Mouse (Mus musculus): ENCODE measurements around the gene Ccdc28a. TPM values are rescaled to one million over a fixed set of nuclear protein-coding genes. Genes with fewer than 3 reads are reported as not detected.

Gene Ccdc28a
- polyA plus RNA-seq (2012; rRNA removed) = 29.5 and 35.0 TPM in 2 replicates

DNA sequence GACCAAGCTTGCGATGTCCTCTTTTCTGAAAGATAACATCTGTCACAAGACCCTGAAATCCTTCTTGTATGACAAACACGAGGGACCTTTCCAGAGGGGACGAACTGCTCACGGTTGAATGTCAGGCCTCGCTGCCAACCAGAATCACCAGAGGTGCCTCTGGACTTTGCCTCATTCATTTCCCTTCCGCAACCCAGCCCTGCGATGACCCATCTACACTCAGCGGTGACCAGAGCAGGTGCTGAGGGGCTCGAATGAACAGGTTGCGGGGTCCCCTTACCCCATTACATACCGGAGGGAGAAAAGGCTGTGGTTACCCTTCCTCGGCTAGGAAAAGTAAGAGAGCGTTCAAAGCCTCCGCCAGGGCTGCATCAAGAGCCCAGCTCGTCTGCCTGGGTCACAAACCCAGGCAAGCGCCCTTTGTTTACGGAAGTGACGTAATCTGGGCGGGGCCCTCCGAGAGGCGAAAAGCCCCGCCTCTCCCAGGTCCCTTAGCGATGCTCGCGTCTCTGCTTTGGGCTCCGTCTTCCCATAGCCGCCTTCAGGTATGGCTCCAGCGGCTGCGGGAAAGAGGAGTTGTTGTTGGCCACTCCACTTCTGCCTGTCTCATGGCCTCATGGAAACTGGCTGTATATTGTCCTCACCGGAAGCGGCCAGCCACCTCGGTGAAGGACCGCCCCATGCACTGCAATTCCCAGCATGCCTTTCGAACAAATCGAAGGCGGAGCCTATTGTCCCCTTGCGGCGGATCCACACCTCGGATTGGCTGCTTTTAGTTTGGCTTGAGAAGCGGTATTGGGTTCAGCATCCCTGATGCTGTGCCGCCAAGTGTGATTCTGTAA, at the start of gene Ccdc28a:
TSS of gene Ccdc28a (minus strand) at position 439 of the 842 bp plus-strand sequence.
- DNase-seq = peak; percentile 98
- Histone ChIP-seq H3K27me3 (replicated peaks; ENCODE audit: control insufficient read depth, insufficient read depth, low read length) (no peaks in the 10 kb centered on the region), H3K36me3 (ENCODE audit: control insufficient read depth, insufficient read depth, low read length) (no peaks in the 10 kb centered on the region), H3K27ac (ENCODE audit: insufficient read depth, low read depth, low read length) (peak within 1 kb of the TSS; percentile 91), H3K4me3 (ENCODE audit: insufficient read depth, low read depth, low read length) (peak within 1 kb of the TSS; percentile 87), H3K4me1 (ENCODE audit: control insufficient read depth, insufficient read depth, low read length) (no peaks in the 10 kb centered on the region; the same call in 1 of the 2 replicates)
- TF ChIP-seq CTCF (conservative IDR thresholded peaks at IDR 0.05; ENCODE audit: insufficient read depth, insufficient read length, low read depth, low read length) (no peak), POLR2A (IDR thresholded peaks at IDR 0.05; ENCODE audit: low read depth, low read length) (peak; percentile 32)
- 1% methylated on average over 41 of the region's 41 CpGs for WGBS

DNA sequence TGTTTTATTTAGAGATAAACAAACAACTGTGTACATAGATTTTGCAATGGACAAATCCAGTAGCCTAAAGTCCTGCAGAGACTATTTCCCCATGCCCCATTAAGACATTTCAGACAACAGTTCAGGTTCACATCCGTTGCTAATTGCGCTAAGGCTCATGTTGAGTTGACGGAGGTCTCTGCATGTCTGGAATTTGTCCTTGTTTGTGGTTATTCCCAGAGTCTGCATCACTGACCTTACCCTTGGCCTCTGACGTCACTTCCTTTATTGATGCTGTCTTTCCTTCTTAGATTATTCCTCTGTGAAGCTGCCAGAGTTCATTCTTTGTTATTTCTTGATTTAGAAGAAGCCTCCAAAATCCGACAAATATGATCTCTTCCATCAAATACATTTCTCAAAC, 49.2 kb upstream of the Ccdc28a start:
- no peak overlapping the region for H3K27ac ChIP-seq (ENCODE audit: insufficient read depth, low read depth, low read length)
- H3K4me3 ChIP-seq (ENCODE audit: insufficient read depth, low read depth, low read length) = no peak overlapping the region
- TF ChIP-seq POLR2A (IDR thresholded peaks at IDR 0.05; ENCODE audit: low read depth, low read length) (no peak), CTCF (conservative IDR thresholded peaks at IDR 0.05; ENCODE audit: insufficient read depth, insufficient read length, low read depth, low read length) (no peak)
- DNase-seq = peak; percentile 56
- 72% methylated on average over 5 of the region's 5 CpGs for WGBS
- H3K27me3 ChIP-seq (replicated peaks; ENCODE audit: control insufficient read depth, insufficient read depth, low read length) = no peaks in the 10 kb centered on the region
- H3K36me3 ChIP-seq (ENCODE audit: control insufficient read depth, insufficient read depth, low read length) = no peaks in the 10 kb centered on the region
- H3K4me1 ChIP-seq (ENCODE audit: control insufficient read depth, insufficient read depth, low read length) = no peaks in the 10 kb centered on the region

DNA sequence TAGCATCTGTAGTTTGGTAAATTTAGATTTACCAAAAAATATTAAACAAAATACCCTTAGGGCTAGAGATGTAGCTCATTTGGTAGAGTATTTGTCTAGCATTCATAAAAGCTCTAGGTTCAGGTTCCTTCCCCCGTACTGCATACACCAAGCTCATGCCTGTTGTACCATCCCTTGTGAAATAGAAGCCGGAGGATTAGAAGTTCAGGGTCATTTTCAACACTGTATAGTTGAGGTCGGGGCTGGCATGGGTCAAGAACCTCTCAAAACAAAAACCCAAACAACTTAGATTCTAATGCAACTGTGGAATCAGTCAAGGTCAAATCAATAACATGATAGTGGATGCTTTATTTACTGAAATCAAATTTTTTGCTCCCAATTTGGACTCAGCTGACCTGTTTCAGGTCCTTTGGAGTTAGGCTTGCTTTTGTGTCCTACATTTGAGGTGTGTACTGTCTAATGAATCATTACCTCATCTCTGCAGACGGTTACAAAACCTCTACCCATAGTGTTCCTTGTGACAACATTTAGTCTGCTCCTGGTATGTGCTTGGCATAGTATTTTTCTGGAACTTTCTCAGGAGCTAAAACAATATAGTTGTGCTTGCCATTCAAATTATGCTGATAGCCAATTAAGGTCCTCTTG, 41.4 kb upstream of the Ccdc28a start:
- 80% methylated on average over 4 of the region's 4 CpGs for WGBS
- H3K4me3 ChIP-seq (ENCODE audit: insufficient read depth, low read depth, low read length) = no peak overlapping the region
- TF ChIP-seq POLR2A (IDR thresholded peaks at IDR 0.05; ENCODE audit: low read depth, low read length) (no peak), CTCF (conservative IDR thresholded peaks at IDR 0.05; ENCODE audit: insufficient read depth, insufficient read length, low read depth, low read length) (no peak)
- no peaks in the 10 kb centered on the region for H3K4me1 ChIP-seq (ENCODE audit: control insufficient read depth, insufficient read depth, low read length)
- H3K27me3 ChIP-seq (replicated peaks; ENCODE audit: control insufficient read depth, insufficient read depth, low read length) = no peaks in the 10 kb centered on the region
- no peak for DNase-seq
- no peaks in the 10 kb centered on the region for H3K36me3 ChIP-seq (ENCODE audit: control insufficient read depth, insufficient read depth, low read length)
- no peak overlapping the region for H3K27ac ChIP-seq (ENCODE audit: insufficient read depth, low read depth, low read length)

DNA sequence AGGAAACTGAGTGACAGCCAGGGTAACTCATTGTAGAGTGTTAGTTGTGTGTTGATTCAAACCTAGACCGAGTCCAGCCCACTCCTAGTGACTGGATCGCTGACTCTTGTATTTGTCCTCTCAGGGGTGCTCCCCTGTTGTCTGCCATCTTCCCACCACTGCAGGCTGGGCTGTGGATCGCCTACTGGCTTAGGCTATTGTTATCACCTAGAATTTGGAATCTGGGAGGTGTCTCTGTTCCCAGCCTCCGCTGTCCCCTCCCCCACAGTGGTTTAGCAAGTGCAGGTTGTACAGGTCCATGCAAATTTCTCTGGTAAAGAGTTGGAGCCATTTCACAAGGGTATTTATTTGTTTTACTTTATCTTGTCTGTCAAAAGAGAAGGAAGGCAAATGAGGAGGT, 16.5 kb upstream of the Ccdc28a start:
- no peak for TF ChIP-seq CTCF (conservative IDR thresholded peaks at IDR 0.05; ENCODE audit: insufficient read depth, insufficient read length, low read depth, low read length)
- no peak for TF ChIP-seq POLR2A (IDR thresholded peaks at IDR 0.05; ENCODE audit: low read depth, low read length)
- no peaks in the 10 kb centered on the region for H3K36me3 ChIP-seq (ENCODE audit: control insufficient read depth, insufficient read depth, low read length)
- no peaks in the 10 kb centered on the region for H3K27me3 ChIP-seq (replicated peaks; ENCODE audit: control insufficient read depth, insufficient read depth, low read length)
- no peaks in the 10 kb centered on the region for H3K4me1 ChIP-seq (ENCODE audit: control insufficient read depth, insufficient read depth, low read length)
- WGBS = 85% methylated on average over 4 of the region's 4 CpGs
- H3K27ac ChIP-seq (ENCODE audit: insufficient read depth, low read depth, low read length) = no peak overlapping the region
- no peak overlapping the region for H3K4me3 ChIP-seq (ENCODE audit: insufficient read depth, low read depth, low read length)
- no peak for DNase-seq

DNA sequence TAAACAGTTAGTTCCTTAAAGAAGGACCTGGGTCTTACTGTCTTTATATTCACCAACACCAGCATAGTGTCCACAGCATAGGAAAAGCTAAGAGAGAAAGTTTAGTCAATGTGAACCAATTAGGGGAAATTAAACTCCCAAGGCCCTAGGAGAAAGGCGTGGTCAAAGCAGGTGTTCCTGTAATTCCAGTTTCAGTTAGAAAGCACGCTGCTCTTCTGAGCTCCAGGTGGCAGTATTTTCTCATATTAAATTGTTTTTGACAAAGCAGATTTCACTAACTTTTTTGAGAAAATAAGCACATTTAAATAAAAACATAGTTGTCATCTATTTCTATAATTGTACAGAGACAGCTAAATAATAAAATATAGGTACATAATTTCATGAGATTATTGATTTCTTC, 8.8 kb upstream of the Ccdc28a start:
- Histone ChIP-seq H3K27me3 (replicated peaks; ENCODE audit: control insufficient read depth, insufficient read depth, low read length) (no peaks in the 10 kb centered on the region), H3K4me3 (ENCODE audit: insufficient read depth, low read depth, low read length) (no peak overlapping the region), H3K36me3 (ENCODE audit: control insufficient read depth, insufficient read depth, low read length) (no peaks in the 10 kb centered on the region), H3K27ac (ENCODE audit: insufficient read depth, low read depth, low read length) (no peak overlapping the region), H3K4me1 (ENCODE audit: control insufficient read depth, insufficient read depth, low read length) (no peaks in the 10 kb centered on the region)
- no peak for TF ChIP-seq POLR2A (IDR thresholded peaks at IDR 0.05; ENCODE audit: low read depth, low read length)
- peak; percentile 28; the same call in 1 of the 2 replicates for TF ChIP-seq CTCF (conservative IDR thresholded peaks at IDR 0.05; ENCODE audit: insufficient read depth, insufficient read length, low read depth, low read length)
- peak; percentile 21 for DNase-seq
- WGBS = 25% methylated on average over 2 of the region's 2 CpGs

DNA sequence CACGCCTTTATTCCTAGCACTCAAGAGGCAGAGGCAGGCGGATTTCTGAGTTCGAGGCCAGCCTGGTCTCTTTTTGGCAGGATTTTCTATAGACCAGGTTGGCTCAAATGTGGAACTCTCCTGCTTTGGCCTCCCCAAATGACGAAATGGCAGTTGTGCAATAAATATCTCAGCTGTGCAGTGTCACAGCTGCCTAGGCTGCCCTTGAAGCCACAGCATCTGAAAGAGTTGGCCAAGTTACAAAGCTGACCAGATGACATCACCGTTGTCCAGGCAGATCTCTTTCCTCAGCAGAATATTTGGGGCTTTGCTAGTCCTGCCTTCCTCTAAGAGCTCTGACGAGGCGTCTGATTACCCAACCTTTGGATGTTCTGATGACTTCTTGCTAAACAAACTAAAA, 2.4 kb upstream of the Ccdc28a start:
- TF ChIP-seq CTCF (conservative IDR thresholded peaks at IDR 0.05; ENCODE audit: insufficient read depth, insufficient read length, low read depth, low read length) (no peak), POLR2A (IDR thresholded peaks at IDR 0.05; ENCODE audit: low read depth, low read length) (no peak)
- Histone ChIP-seq H3K36me3 (ENCODE audit: control insufficient read depth, insufficient read depth, low read length) (no peaks in the 10 kb centered on the region), H3K4me1 (ENCODE audit: control insufficient read depth, insufficient read depth, low read length) (no peaks in the 10 kb centered on the region; the same call in 1 of the 2 replicates), H3K27me3 (replicated peaks; ENCODE audit: control insufficient read depth, insufficient read depth, low read length) (no peaks in the 10 kb centered on the region), H3K27ac (ENCODE audit: insufficient read depth, low read depth, low read length) (no peak overlapping the region), H3K4me3 (ENCODE audit: insufficient read depth, low read depth, low read length) (no peak overlapping the region)
- peak; percentile 7 for DNase-seq
- WGBS = 79% methylated on average over 7 of the region's 7 CpGs

DNA sequence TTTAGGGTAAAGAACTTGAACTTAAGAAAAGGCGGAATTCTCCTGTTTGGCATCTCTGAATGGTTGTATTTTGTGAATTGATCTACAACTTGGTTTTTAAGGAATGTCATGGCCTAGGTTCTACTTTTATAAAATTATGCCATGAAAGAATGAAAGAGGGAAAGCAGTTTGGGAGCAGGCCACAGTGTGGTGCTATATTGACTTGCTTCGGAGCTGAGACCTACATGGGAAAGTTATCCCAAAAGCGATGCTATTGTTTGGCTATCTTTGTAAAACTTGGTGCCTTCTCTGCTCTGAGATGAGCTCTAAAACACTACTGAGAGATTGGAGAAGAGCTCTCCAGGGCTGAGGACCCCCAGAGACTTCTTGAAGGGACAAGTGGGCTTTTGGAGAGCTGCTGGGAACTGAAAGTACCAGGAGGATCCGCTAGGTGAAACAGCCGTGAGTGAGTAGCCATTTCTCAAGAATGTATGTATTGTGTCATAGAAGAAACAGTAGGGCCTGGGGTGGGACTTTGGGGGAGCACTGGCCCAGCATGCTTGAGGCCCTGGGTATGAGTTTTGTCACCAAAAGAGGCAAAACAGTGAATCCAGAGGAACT, 1.6 kb upstream of the Ccdc28a start:
- no peaks in the 10 kb centered on the region for H3K36me3 ChIP-seq (ENCODE audit: control insufficient read depth, insufficient read depth, low read length)
- TF ChIP-seq POLR2A (IDR thresholded peaks at IDR 0.05; ENCODE audit: low read depth, low read length) = no peak
- TF ChIP-seq CTCF (conservative IDR thresholded peaks at IDR 0.05; ENCODE audit: insufficient read depth, insufficient read length, low read depth, low read length) = no peak
- H3K27me3 ChIP-seq (replicated peaks; ENCODE audit: control insufficient read depth, insufficient read depth, low read length) = no peaks in the 10 kb centered on the region
- H3K4me1 ChIP-seq (ENCODE audit: control insufficient read depth, insufficient read depth, low read length) = no peaks in the 10 kb centered on the region; the same call in 1 of the 2 replicates
- H3K27ac ChIP-seq (ENCODE audit: insufficient read depth, low read depth, low read length) = no peak overlapping the region
- 78% methylated on average over 5 of the region's 5 CpGs for WGBS
- DNase-seq = no peak
- no peak overlapping the region for H3K4me3 ChIP-seq (ENCODE audit: insufficient read depth, low read depth, low read length)

Measured in kidney, adult 2 months (tissue).